Comparison of ENCODE assay signal across 8 mouse cellular contexts in genomic region chr5:109923261-109924071, GRCm38 (mm10). TPM values are rescaled to one million over a fixed set of nuclear protein-coding genes. Genes with fewer than 3 reads are reported as not detected.
A peak's percentile ranks its signal among the peaks of the same experiment; 100 is the strongest.
DNase-seq lines count a peak whose midpoint lies in the region; ATAC-seq and TF ChIP-seq lines count a peak whose summit lies in the region.
"Not testable (repeated sequence)": the region's sequence is repeated elsewhere in the genome, so short reads cannot be mapped to it uniquely, and the experiment has no call there.

Gm15446 (plus strand) TSS chr5:109923400.

- H3K36me3 ChIP-seq in embryonic facial prominence, embryonic 15.5 days; limb, embryonic 14.5 days (ENCODE audit: control insufficient read depth, insufficient read depth, low read length); midbrain, postnatal 0 days (ENCODE audit: insufficient read depth, low read length): not testable (repeated sequence)

- not testable (repeated sequence) for TF ChIP-seq CTCF in bone marrow, adult 2 months (IDR thresholded peaks at IDR 0.05; ENCODE audit: control insufficient read depth, insufficient read depth, low read length)
- peak; percentile 28; the same call in 1 of the 2 replicates for TF ChIP-seq CTCF in midbrain, postnatal 0 days (IDR thresholded peaks at IDR 0.05)

- 1% methylated on average over 22 of the region's 22 CpGs for WGBS in bone marrow, adult 2 months
- WGBS in embryonic facial prominence, embryonic 15.5 days: under 1% methylated on average over 22 of the region's 22 CpGs
- under 1% methylated on average over 22 of the region's 22 CpGs for WGBS in limb, embryonic 14.5 days
- under 1% methylated on average over 22 of the region's 22 CpGs for WGBS in midbrain, postnatal 0 days

- H3K9me3 ChIP-seq in embryonic facial prominence, embryonic 15.5 days (replicated peaks); limb, embryonic 14.5 days (ENCODE audit: control insufficient read depth, low read length); midbrain, postnatal 0 days (ENCODE audit: low read length): not testable (repeated sequence)

- peak within 1 kb of the TSS; percentile 47 for H3K4me2 ChIP-seq in embryonic facial prominence, embryonic 15.5 days (replicated peaks)
- H3K4me2 ChIP-seq in limb, embryonic 14.5 days (replicated peaks; ENCODE audit: low read depth, low read length, severe bottlenecking): peak within 1 kb of the TSS; percentile 44
- H3K4me2 ChIP-seq in midbrain, postnatal 0 days (ENCODE audit: low read depth, low read length, poor library complexity, severe bottlenecking): peak within 1 kb of the TSS; percentile 46

- H3K4me3 ChIP-seq in bone marrow, adult 2 months (replicated peaks; ENCODE audit: control insufficient read depth, low read depth, low read length): peak within 1 kb of the TSS; percentile 82
- peak within 1 kb of the TSS; percentile 58 for H3K4me3 ChIP-seq in embryonic facial prominence, embryonic 15.5 days (replicated peaks)
- peak within 1 kb of the TSS; percentile 49 for H3K4me3 ChIP-seq in limb, embryonic 14.5 days (replicated peaks; ENCODE audit: low read length)
- H3K4me3 ChIP-seq in midbrain, postnatal 0 days (ENCODE audit: low read depth, low read length): peak within 1 kb of the TSS; percentile 47

- ATAC-seq in embryonic facial prominence, embryonic 15.5 days (ENCODE audit: insufficient number of reproducible peaks, low FRiP score, low TSS enrichment, low read depth): peak; percentile 99
- ATAC-seq in limb, embryonic 14.5 days (ENCODE audit: low FRiP score, low read depth): peak; percentile 99
- peak; percentile 98 for ATAC-seq in midbrain, postnatal 0 days (ENCODE audit: low FRiP score)

- not testable (repeated sequence) for H3K27ac ChIP-seq in bone marrow, adult 2 months (ENCODE audit: control insufficient read depth, insufficient read depth, low read depth, low read length, poor library complexity); embryonic facial prominence, embryonic 15.5 days (replicated peaks); limb, embryonic 14.5 days (replicated peaks; ENCODE audit: low read depth, low read length); midbrain, postnatal 0 days (ENCODE audit: low read depth, low read length)

- TF ChIP-seq POLR2A in bone marrow, adult 2 months (IDR thresholded peaks at IDR 0.05; ENCODE audit: borderline replicate concordance, control insufficient read depth, low read depth, low read length); limb, embryonic 14.5 days (IDR thresholded peaks at IDR 0.05; ENCODE audit: borderline replicate concordance, extremely low read depth, insufficient read depth, insufficient read length): not testable (repeated sequence)

- peak; percentile 89 for DNase-seq in 416B (ENCODE audit: low read depth)
- peak; percentile 95 for DNase-seq in heart, adult 8-10 months (ENCODE audit: low spot score)
- DNase-seq in kidney, adult 9 months: peak; percentile 95
- peak; percentile 88 for DNase-seq in limb, embryonic 14.5 days (ENCODE audit: low spot score)
- DNase-seq in midbrain, postnatal 0 days (ENCODE audit: low spot score): peak; percentile 87
- DNase-seq in spleen, postnatal 14 days (ENCODE audit: low spot score in 2 of 2): peak; percentile 70 to 78

- H3K27me3 ChIP-seq in embryonic facial prominence, embryonic 15.5 days; limb, embryonic 14.5 days (ENCODE audit: control insufficient read depth, insufficient read depth, low read length); midbrain, postnatal 0 days (ENCODE audit: insufficient read depth, low read length): not testable (repeated sequence)

- H3K4me1 ChIP-seq in bone marrow, adult 2 months (ENCODE audit: control insufficient read depth, insufficient read depth, low read length); embryonic facial prominence, embryonic 15.5 days; limb, embryonic 14.5 days (ENCODE audit: control insufficient read depth, insufficient read depth, low read length); midbrain, postnatal 0 days (ENCODE audit: insufficient read depth, low read length): not testable (repeated sequence)

- not testable (repeated sequence) for H3K9ac ChIP-seq in embryonic facial prominence, embryonic 15.5 days
- peak within 1 kb of the TSS; percentile 59 for H3K9ac ChIP-seq in limb, embryonic 14.5 days (ENCODE audit: low read depth, low read length, severe bottlenecking)
- 0 out of 2 replicates have a peak within 1 kb of the TSS, but pooled peaks have one; percentile 39 for H3K9ac ChIP-seq in midbrain, postnatal 0 days (replicated peaks; ENCODE audit: low read length, poor library complexity, severe bottlenecking)

RNA-seq across cellular contexts. Expression of gene Gm15446, which starts in this region (rescaled TPM):
- 1.2 TPM in 2 replicates for polyA plus RNA-seq in bone marrow, adult 2 months (2011; ENCODE audit: insufficient read depth, insufficient read length, low replicate concordance, missing spikeins)
- polyA plus RNA-seq in embryonic facial prominence, embryonic 15.5 days (2015; fragmentation: Nextera tagmentation; extraction: Ambion mirVana): 0.47 and 1.0 TPM in 2 replicates
- 1 to 10 TPM; 2.8 to 7.3 (median 3.6) TPM for total RNA-seq in heart, adult 8-10 months (2022)
- 0.08 and 0.18 TPM in 2 replicates for polyA plus RNA-seq in limb, embryonic 14.5 days (2012; rRNA removed)
- polyA plus RNA-seq in limb, embryonic 14.5 days (2014; fragmentation: Nextera tagmentation; extraction: Ambion mirVana): 1.2 TPM in 2 replicates
- 4.1 and 9.9 TPM in 2 replicates for total RNA-seq in midbrain, postnatal 0 days (2014; rRNA removed)
- polyA plus RNA-seq in midbrain, postnatal 0 days (2015; fragmentation: Nextera tagmentation; extraction: Ambion mirVana): 0.31 and 0.49 TPM in 2 replicates
